Mouse (Mus musculus) thymus, postnatal 36 days (tissue): ENCODE results near the gene Pax3.

Experiments
- DNase-seq, 2 experiments: peaks; one replicate each; pipeline ENCODE4 v3.0.0; 2022; ENCODE audit warnings: mixed read lengths in 2 of 2

The Pax3 gene

GRCm38 (mm10) chr1:78198319-78198940 lies 1.5 kb upstream of the Pax3 start:
- no peak for DNase-seq

GRCm38 (mm10) chr1:78197351-78198234 lies 659 bp upstream of the Pax3 start:
- DNase-seq: no peak

- no peak for DNase-seq
Observed at GRCm38 (mm10) chr1:78195771-78196712, 892 bp downstream of the Pax3 start.

- no peak for DNase-seq
Observed at GRCm38 (mm10) chr1:78195145-78195544, 1.8 kb downstream of the Pax3 start.

GRCm38 (mm10) chr1:78194381-78195047 lies 2.4 kb downstream of the Pax3 start:
- no peak for DNase-seq

- no peak for DNase-seq
Observed at GRCm38 (mm10) chr1:78193465-78193991, 3.4 kb downstream of the Pax3 start.

GRCm38 (mm10) chr1:78192746-78193464 lies 4.0 kb downstream of the Pax3 start:
- no peak for DNase-seq

- DNase-seq: no peak
Observed at GRCm38 (mm10) chr1:78192217-78192735, 4.7 kb downstream of the Pax3 start.

- DNase-seq: no peak
Observed at GRCm38 (mm10) chr1:78191761-78192160, 5.2 kb downstream of the Pax3 start.

- DNase-seq: no peak
Observed at GRCm38 (mm10) chr1:78191331-78191730, 5.6 kb downstream of the Pax3 start.

GRCm38 (mm10) chr1:78190386-78191111 lies 6.4 kb downstream of the Pax3 start:
- DNase-seq: no peak

GRCm38 (mm10) chr1:78189501-78190345 lies 7.2 kb downstream of the Pax3 start:
- no peak for DNase-seq

- DNase-seq: no peak
Observed at GRCm38 (mm10) chr1:78189016-78189415, 7.9 kb downstream of the Pax3 start.

GRCm38 (mm10) chr1:78188299-78188698 lies 8.6 kb downstream of the Pax3 start:
- DNase-seq: no peak

- DNase-seq: no peak
Observed at GRCm38 (mm10) chr1:78187788-78188173, 9.2 kb downstream of the Pax3 start.

- DNase-seq: no peak
Observed at GRCm38 (mm10) chr1:78187122-78187787, 9.7 kb downstream of the Pax3 start.

- no peak for DNase-seq
Observed at GRCm38 (mm10) chr1:78182954-78183353, 14.0 kb downstream of the Pax3 start.

- no peak for DNase-seq
Observed at GRCm38 (mm10) chr1:78181882-78182281, 15.1 kb downstream of the Pax3 start.

- DNase-seq: no peak
Observed at GRCm38 (mm10) chr1:78172334-78172733, 24.6 kb downstream of the Pax3 start.
